9 mouse cellular contexts compared by ENCODE assay signal in genomic region chr5:147331547-147331946, GRCm38 (mm10). TPM values are rescaled to one million over a fixed set of nuclear protein-coding genes. Genes with fewer than 3 reads are reported as not detected.
DNase-seq lines count a peak whose midpoint lies in the region; ATAC-seq and TF ChIP-seq lines count a peak whose summit lies in the region.
"Had no signal": no experiment of that assay in that cellular context is flagged by ENCODE, and none has a peak within 500 bp of the region (broad histone marks: within the 10 kb centered on the region; RNA-seq: fewer than 3 reads in every experiment).

No protein-coding gene starts in this region.

- no peak overlapping the region for H3K4me3 ChIP-seq in kidney, embryonic 16.5 days (ENCODE audit: low read length)
- H3K4me3 ChIP-seq in E14TG2a.4 (replicated peaks; ENCODE audit: low read length) = no peak overlapping the region
- no peak overlapping the region for H3K4me3 ChIP-seq in embryonic facial prominence, embryonic 11.5 days (ENCODE audit: low read depth, low read length)
- H3K4me3 ChIP-seq in liver, embryonic 11.5 days (ENCODE audit: low read depth, low read length) = no peak overlapping the region
- H3K4me3 ChIP-seq in spleen, adult 2 months (ENCODE audit: extremely low read depth, insufficient read depth, insufficient read length) = no peak overlapping the region
- H3K4me3 ChIP-seq: lung, embryonic 15.5 days had no signal

- H3K4me2 ChIP-seq in kidney, embryonic 16.5 days (replicated peaks; ENCODE audit: low read depth, low read length) = no peak overlapping the region
- H3K4me2 ChIP-seq in embryonic facial prominence, embryonic 11.5 days (ENCODE audit: low read depth, low read length) = no peak overlapping the region
- no peak overlapping the region for H3K4me2 ChIP-seq in liver, embryonic 11.5 days
- H3K4me2 ChIP-seq: lung, embryonic 15.5 days had no signal

- no peak for ATAC-seq in kidney, embryonic 16.5 days (ENCODE audit: low FRiP score, low TSS enrichment)
- ATAC-seq in embryonic facial prominence, embryonic 11.5 days (replicated peaks; ENCODE audit: insufficient number of reproducible peaks, low FRiP score, low TSS enrichment, low read depth) = no peak
- peak; percentile 54; the same call in 1 of the 2 replicates for ATAC-seq in liver, embryonic 11.5 days (replicated peaks; ENCODE audit: low FRiP score)

- WGBS in kidney, embryonic 16.5 days = 38% methylated on average over 2 of the region's 2 CpGs
- WGBS in embryonic facial prominence, embryonic 11.5 days = 46% methylated on average over 2 of the region's 2 CpGs
- WGBS in liver, embryonic 11.5 days = 39% methylated on average over 2 of the region's 2 CpGs
- 43% methylated on average over 2 of the region's 2 CpGs for WGBS in spleen, adult 2 months

- H3K27me3 ChIP-seq in kidney, embryonic 16.5 days (ENCODE audit: insufficient read depth, low read length) = no peaks in the 10 kb centered on the region
- peaks cover 12% of the 10 kb centered on the region for H3K27me3 ChIP-seq in E14TG2a.4 (ENCODE audit: insufficient read depth, low read length)
- no peaks in the 10 kb centered on the region for H3K27me3 ChIP-seq in embryonic facial prominence, embryonic 11.5 days (ENCODE audit: control insufficient read depth, insufficient read depth, low read length)
- no peaks in the 10 kb centered on the region for H3K27me3 ChIP-seq in liver, embryonic 11.5 days (replicated peaks; ENCODE audit: control insufficient read depth, insufficient read depth, low read length)
- H3K27me3 ChIP-seq in spleen, adult 2 months (ENCODE audit: control insufficient read depth, insufficient read depth, low read length) = no peaks in the 10 kb centered on the region
- H3K27me3 ChIP-seq: lung, embryonic 15.5 days had no signal

- H3K27ac ChIP-seq in kidney, embryonic 16.5 days (ENCODE audit: low read length) = no peak overlapping the region
- H3K27ac ChIP-seq in embryonic facial prominence, embryonic 11.5 days (replicated peaks; ENCODE audit: low read depth, low read length) = no peak overlapping the region
- H3K27ac ChIP-seq in liver, embryonic 11.5 days (ENCODE audit: low read depth, low read length) = no peak overlapping the region
- H3K27ac ChIP-seq in spleen, adult 2 months (ENCODE audit: insufficient read depth, low read length) = no peak overlapping the region
- H3K27ac ChIP-seq: lung, embryonic 15.5 days had no signal

- peaks cover 3% of the 10 kb centered on the region; the same call in 1 of the 2 replicates for H3K9me3 ChIP-seq in kidney, embryonic 16.5 days (ENCODE audit: low read length)
- no peaks in the 10 kb centered on the region for H3K9me3 ChIP-seq in E14TG2a.4 (ENCODE audit: low read length)
- H3K9me3 ChIP-seq in embryonic facial prominence, embryonic 11.5 days (replicated peaks; ENCODE audit: control insufficient read depth, low read length) = no peaks in the 10 kb centered on the region
- no peaks in the 10 kb centered on the region for H3K9me3 ChIP-seq in liver, embryonic 11.5 days (ENCODE audit: control insufficient read depth, low read length)
- H3K9me3 ChIP-seq: lung, embryonic 15.5 days had no signal

- TF ChIP-seq POLR2A in spleen, adult 2 months (IDR thresholded peaks at IDR 0.05; ENCODE audit: low read depth, low read length) = no peak

- DNase-seq in kidney, adult 18-20 months = peak; percentile 49
- peak; percentile 38 to 45 for DNase-seq in adrenal gland, postnatal 36 days
- peak; percentile 58 for DNase-seq in embryonic facial prominence, embryonic 11.5 days (ENCODE audit: low spot score)
- no peak for DNase-seq in liver, embryonic 11.5 days (ENCODE audit: low spot score)
- DNase-seq in spleen, adult 2 months (ENCODE audit: low read depth in 1 of 2, low spot score in 2 of 2) = peak; percentile 65 to 81
- DNase-seq in MN1 (ENCODE audit: low spot score) = no peak

- no peaks in the 10 kb centered on the region for H3K36me3 ChIP-seq in kidney, embryonic 16.5 days (ENCODE audit: insufficient read depth, low read length)
- no peaks in the 10 kb centered on the region for H3K36me3 ChIP-seq in E14TG2a.4 (ENCODE audit: insufficient read depth, low read length)
- no peaks in the 10 kb centered on the region for H3K36me3 ChIP-seq in embryonic facial prominence, embryonic 11.5 days (replicated peaks; ENCODE audit: control insufficient read depth, insufficient read depth, low read depth, low read length)
- H3K36me3 ChIP-seq in liver, embryonic 11.5 days (ENCODE audit: control insufficient read depth, insufficient read depth, low read length) = no peaks in the 10 kb centered on the region
- no peaks in the 10 kb centered on the region for H3K36me3 ChIP-seq in spleen, adult 2 months (ENCODE audit: control insufficient read depth, insufficient read depth, low read length)
- H3K36me3 ChIP-seq: lung, embryonic 15.5 days had no signal

- H3K9ac ChIP-seq in kidney, embryonic 16.5 days (replicated peaks; ENCODE audit: low read length) = no peak overlapping the region
- H3K9ac ChIP-seq in embryonic facial prominence, embryonic 11.5 days (replicated peaks; ENCODE audit: low read length) = no peak overlapping the region
- H3K9ac ChIP-seq in liver, embryonic 11.5 days (ENCODE audit: low read depth, low read length) = no peak overlapping the region
- H3K9ac ChIP-seq: lung, embryonic 15.5 days had no signal

- TF ChIP-seq CTCF in E14TG2a.4 (conservative IDR thresholded peaks at IDR 0.05; ENCODE audit: low read length) = peak; percentile 85
- TF ChIP-seq CTCF in spleen, adult 2 months (IDR thresholded peaks at IDR 0.05; ENCODE audit: extremely low read depth, insufficient read depth, insufficient read length, insufficient replicate concordance) = peak; percentile 88; the same call in 1 of the 2 replicates

- peaks cover 4% of the 10 kb centered on the region; the same call in 1 of the 2 replicates for H3K4me1 ChIP-seq in kidney, embryonic 16.5 days (ENCODE audit: insufficient read depth, low read length)
- peaks cover 20% of the 10 kb centered on the region for H3K4me1 ChIP-seq in E14TG2a.4 (replicated peaks; ENCODE audit: low read depth, low read length)
- H3K4me1 ChIP-seq in embryonic facial prominence, embryonic 11.5 days (ENCODE audit: control insufficient read depth, insufficient read depth, low read length) = no peaks in the 10 kb centered on the region
- H3K4me1 ChIP-seq in liver, embryonic 11.5 days (replicated peaks; ENCODE audit: control insufficient read depth, insufficient read depth, low read length) = no peaks in the 10 kb centered on the region
- H3K4me1 ChIP-seq in spleen, adult 2 months (ENCODE audit: control insufficient read depth, insufficient read depth, insufficient read length) = no peaks in the 10 kb centered on the region
- H3K4me1 ChIP-seq: lung, embryonic 15.5 days had no signal

RNA-seq across cellular contexts. Expression of gene Urad, which starts 9.3 kb away (rescaled TPM):
- not detected in 2 replicates for polyA plus RNA-seq in kidney, embryonic 16.5 days (2015; fragmentation: Nextera tagmentation; extraction: Ambion mirVana)
- total RNA-seq in adrenal gland, postnatal 36 days (2021) = 1 to 10 TPM in 1 of 2 experiments, not detected in 1; 3.7 TPM
- polyA plus RNA-seq in embryonic facial prominence, embryonic 11.5 days (2014; fragmentation: Nextera tagmentation; extraction: Ambion mirVana) = not detected in 2 replicates
- polyA plus RNA-seq in liver, embryonic 11.5 days (2014; fragmentation: Nextera tagmentation; extraction: Ambion mirVana) = 0.49 and 0.53 TPM in 2 replicates
- polyA plus RNA-seq in spleen, adult 2 months (2012; rRNA removed) = not detected in 2 replicates
- polyA plus RNA-seq: lung, embryonic 15.5 days had no signal

RNA-seq across cellular contexts. Expression of gene Cdx2, which starts 24.5 kb away (rescaled TPM):
- not detected in 2 replicates for polyA plus RNA-seq in kidney, embryonic 16.5 days (2015; fragmentation: Nextera tagmentation; extraction: Ambion mirVana)
- total RNA-seq in adrenal gland, postnatal 36 days (2021) = not detected
- polyA plus RNA-seq in embryonic facial prominence, embryonic 11.5 days (2014; fragmentation: Nextera tagmentation; extraction: Ambion mirVana) = not detected in 2 replicates
- 0.14 TPM in 1 of 2 replicates, not detected in the other for polyA plus RNA-seq in liver, embryonic 11.5 days (2014; fragmentation: Nextera tagmentation; extraction: Ambion mirVana)
- polyA plus RNA-seq in spleen, adult 2 months (2012; rRNA removed) = not detected in 2 replicates
- polyA plus RNA-seq: lung, embryonic 15.5 days had no signal

Comparison
In these comparisons a context has a peak if more than half of its experiments do, and no peak if none do; other contexts are left out.
1. DNase-seq: peak in kidney, adult 18-20 months (single experiment), adrenal gland, postnatal 36 days (2 of 2), embryonic facial prominence, embryonic 11.5 days (single experiment) and spleen, adult 2 months (2 of 2); none in liver, embryonic 11.5 days (single experiment) and MN1 (single experiment).